Mouse (Mus musculus) v-Abl transformed pro-B cells (cell line): ENCODE results near the gene Rbpjl.

ENCODE experiments used
- in situ Hi-C, 2 experiments: fragments of 400-800 bp; cut with MboI; formaldehyde crosslinking; loops; one replicate each; pipeline ENCODE4 v1.15.1; 2025; ENCODE audit not compliant: unreplicated experiment in 2 of 2

Rbpjl gene

GRCm38 (mm10) chr2:164389020-164389419 lies 13.9 kb upstream of the Rbpjl start, which contains the start of gene Slpi:
Gene Slpi (minus strand): TSS chr2:164389095.
- in situ Hi-C loops, result loop anchor here (5.0 to 10.0 kb wide), 2 partner anchors 37 to 204 kb away; partner anchors contain the start of gene Wfdc5 (in 1 of the 2)

- in situ Hi-C loops, result loop anchor here (5.0 to 10.0 kb wide), 2 partner anchors 37 to 205 kb away; partner anchors contain the start of gene Wfdc5 (in 1 of the 2)
These were observed 13.4 kb upstream of the Rbpjl start for GRCm38 (mm10) chr2:164389499-164389898.

- in situ Hi-C loops, result no loop called here
These were observed 9.8 kb upstream of the Rbpjl start for GRCm38 (mm10) chr2:164393126-164393525.

- in situ Hi-C loops, result no loop called here
These were observed 6.9 kb upstream of the Rbpjl start for GRCm38 (mm10) chr2:164396076-164396475.

GRCm38 (mm10) chr2:164396911-164397310 lies 6.0 kb upstream of the Rbpjl start:
- in situ Hi-C loops, result no loop called here

GRCm38 (mm10) chr2:164403396-164404081 lies 598 bp downstream of the Rbpjl start:
- in situ Hi-C loops, result no loop called here

- in situ Hi-C loops, result no loop called here
These were observed 1.4 kb downstream of the Rbpjl start for GRCm38 (mm10) chr2:164404082-164404990.

GRCm38 (mm10) chr2:164405060-164405459 lies 2.1 kb downstream of the Rbpjl start, which contains the start of gene Matn4:
Gene Matn4 (minus strand): TSS chr2:164405160.
- in situ Hi-C loops, result no loop called here

GRCm38 (mm10) chr2:164405519-164405918 lies 2.6 kb downstream of the Rbpjl start:
- in situ Hi-C loops, result no loop called here

GRCm38 (mm10) chr2:164407708-164408107 lies 4.8 kb downstream of the Rbpjl start:
- in situ Hi-C loops, result no loop called here

- in situ Hi-C loops, result loop anchor here in 1 of 2 experiments (5.0 kb wide), 1 partner anchor 308 kb away; no protein-coding TSS in a partner anchor
These were observed 11.2 kb downstream of the Rbpjl start for GRCm38 (mm10) chr2:164414167-164414566.

- in situ Hi-C loops, result loop anchor here in 1 of 2 experiments (5.0 kb wide), 1 partner anchor 308 kb away; no protein-coding TSS in a partner anchor
These were observed 11.6 kb downstream of the Rbpjl start for GRCm38 (mm10) chr2:164414581-164414980.

GRCm38 (mm10) chr2:164417198-164417597 lies 14.3 kb downstream of the Rbpjl start:
- in situ Hi-C loops, result loop anchor here (5.0 kb wide), 3 partner anchors 40 to 310 kb away; partner anchors contain the start of gene Sys1 (in 2 of the 2)

- in situ Hi-C loops, result loop anchor here (5.0 kb wide), 3 partner anchors 39 to 309 kb away; partner anchors contain the start of gene Sys1 (in 2 of the 2)
These were observed 15.5 kb downstream of the Rbpjl start for GRCm38 (mm10) chr2:164418308-164418875.

GRCm38 (mm10) chr2:164419489-164419888 lies 16.5 kb downstream of the Rbpjl start:
- in situ Hi-C loops, result loop anchor here (5.0 kb wide), 3 partner anchors 38 to 308 kb away; partner anchors contain the start of gene Sys1 (in 2 of the 2)

- in situ Hi-C loops, result no loop called here
These were observed 18.4 kb downstream of the Rbpjl start for GRCm38 (mm10) chr2:164421306-164421705.

- in situ Hi-C loops, result no loop called here
These were observed 19.0 kb downstream of the Rbpjl start for GRCm38 (mm10) chr2:164421979-164422378.

- in situ Hi-C loops, result no loop called here
These were observed 19.9 kb downstream of the Rbpjl start for GRCm38 (mm10) chr2:164422675-164423393.

GRCm38 (mm10) chr2:164423464-164423863 lies 20.5 kb downstream of the Rbpjl start:
- in situ Hi-C loops, result no loop called here

GRCm38 (mm10) chr2:164424406-164424805 lies 21.5 kb downstream of the Rbpjl start:
- in situ Hi-C loops, result no loop called here
